Mouse (Mus musculus): Measurements from ENCODE around the gene Gm5134. TPM values are rescaled to one million over a fixed set of nuclear protein-coding genes. Genes with fewer than 3 reads are reported as not detected.

Gene Gm5134
- polyA plus RNA-seq, 1 experiment from 2014 or later, result not detected

- Histone ChIP-seq H3K27me3 (ENCODE audit: control insufficient read depth, insufficient read depth, low read length) (no peaks in the 10 kb centered on the region), H3K36me3 (ENCODE audit: control insufficient read depth, insufficient read depth, low read length) (no peaks in the 10 kb centered on the region; the same call in 1 of the 2 replicates), H3K4me3 (ENCODE audit: low read depth, low read length) (peak overlapping the region; percentile 89), H3K4me2 (ENCODE audit: low read depth, low read length, severe bottlenecking) (peak overlapping the region; percentile 85), H3K4me1 (replicated peaks; ENCODE audit: control insufficient read depth, insufficient read depth, low read length) (no peaks in the 10 kb centered on the region; the same call in 1 of the 2 replicates), H3K9me3 (ENCODE audit: control insufficient read depth, low read length) (no peaks in the 10 kb centered on the region), H3K9ac (ENCODE audit: low read length) (peak overlapping the region; percentile 97), H3K27ac (ENCODE audit: low read depth, low read length) (no peak overlapping the region)
- no peak for DNase-seq (ENCODE audit: low spot score)
- ATAC-seq (replicated peaks; ENCODE audit: low FRiP score), result peak; percentile 65; the same call in 1 of the 2 replicates
- WGBS, result 57% methylated on average over 14 of the region's 14 CpGs
These were observed 77.4 kb downstream of the Gm5134 start for GRCm38 (mm10) chr10:76031511-76032401.

DNA sequence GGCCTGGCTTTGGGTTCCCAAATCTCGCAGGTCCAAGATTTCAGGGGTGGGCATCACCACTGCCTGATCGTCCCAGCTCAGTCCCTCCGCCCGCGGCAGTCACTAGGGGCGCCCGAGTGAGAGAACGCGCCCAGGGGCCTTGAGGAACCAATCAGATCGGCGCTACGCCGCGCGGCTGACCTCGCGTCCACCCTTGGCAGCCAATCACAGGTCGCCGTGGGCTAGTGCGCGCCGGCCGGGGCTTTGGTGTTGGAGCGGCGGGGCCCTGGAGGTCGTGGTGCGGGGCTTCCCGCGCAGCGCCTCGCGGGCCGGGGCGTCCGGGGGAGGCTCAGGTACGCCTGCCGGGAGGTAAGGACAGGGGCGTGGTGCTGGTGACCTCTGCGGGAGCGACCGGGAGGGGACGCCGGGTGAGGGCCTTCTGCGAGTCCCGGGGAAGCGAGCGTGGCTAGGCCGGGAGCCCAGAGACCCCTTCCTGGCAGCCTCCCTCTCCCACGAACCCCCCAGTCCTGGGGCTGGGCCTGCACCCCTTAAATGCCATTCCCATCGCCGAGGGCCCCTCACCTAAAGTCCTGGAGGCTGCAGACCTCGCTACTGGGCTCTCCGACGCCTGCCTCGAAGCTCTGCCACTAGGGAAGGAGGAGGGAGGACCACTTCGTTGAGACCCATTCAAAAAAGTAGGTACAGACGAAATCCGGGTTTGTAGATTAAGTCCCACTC, 78.2 kb downstream of the Gm5134 start, which contains the start of gene Zfp280b:
Gene Zfp280b, plus strand, starts transcription at position 249 of the 717 bp plus-strand sequence.
- DNase-seq (ENCODE audit: low spot score), result peak; percentile 98
- Histone ChIP-seq H3K27ac (ENCODE audit: low read depth, low read length) (peak within 1 kb of the TSS; percentile 37; the same call in 1 of the 2 replicates), H3K27me3 (ENCODE audit: control insufficient read depth, insufficient read depth, low read length) (no peaks in the 10 kb centered on the region), H3K4me2 (ENCODE audit: low read depth, low read length, severe bottlenecking) (peak within 1 kb of the TSS; percentile 85), H3K9ac (ENCODE audit: low read length) (peak within 1 kb of the TSS; percentile 97), H3K36me3 (ENCODE audit: control insufficient read depth, insufficient read depth, low read length) (no peaks in the 10 kb centered on the region; the same call in 1 of the 2 replicates), H3K4me1 (replicated peaks; ENCODE audit: control insufficient read depth, insufficient read depth, low read length) (no peaks in the 10 kb centered on the region; the same call in 1 of the 2 replicates), H3K9me3 (ENCODE audit: control insufficient read depth, low read length) (no peaks in the 10 kb centered on the region), H3K4me3 (ENCODE audit: low read depth, low read length) (peak within 1 kb of the TSS; percentile 89)
- under 1% methylated on average over 55 of the region's 58 CpGs for WGBS
- peak; percentile 99 for ATAC-seq (replicated peaks; ENCODE audit: low FRiP score)

DNA sequence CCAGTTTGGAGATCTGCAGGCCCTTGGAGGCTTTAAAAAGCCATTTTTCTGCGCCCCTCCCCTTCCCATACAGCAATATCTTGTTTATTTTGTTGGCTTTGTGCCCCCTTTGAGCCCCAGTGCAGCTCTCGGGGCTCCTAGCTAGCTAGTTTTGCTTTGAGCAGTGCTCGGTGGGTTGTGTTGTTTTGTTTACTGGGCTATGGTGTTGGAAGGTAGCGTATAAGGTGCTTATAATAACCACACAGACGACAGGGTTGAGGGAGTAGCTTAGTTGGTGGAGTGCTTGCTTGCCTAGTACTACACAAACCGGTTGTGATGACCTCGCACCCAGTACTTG, 78.8 kb downstream of the Gm5134 start:
- no peak for DNase-seq (ENCODE audit: low spot score)
- peaks cover 3% of the 10 kb centered on the region; the same call in 1 of the 2 replicates for H3K36me3 ChIP-seq (ENCODE audit: control insufficient read depth, insufficient read depth, low read length)
- no peaks in the 10 kb centered on the region for H3K9me3 ChIP-seq (ENCODE audit: control insufficient read depth, low read length)
- peak overlapping the region; percentile 85 for H3K4me2 ChIP-seq (ENCODE audit: low read depth, low read length, severe bottlenecking)
- peak overlapping the region; percentile 89 for H3K4me3 ChIP-seq (ENCODE audit: low read depth, low read length)
- no peaks in the 10 kb centered on the region; the same call in 1 of the 2 replicates for H3K4me1 ChIP-seq (replicated peaks; ENCODE audit: control insufficient read depth, insufficient read depth, low read length)
- no peaks in the 10 kb centered on the region for H3K27me3 ChIP-seq (ENCODE audit: control insufficient read depth, insufficient read depth, low read length)
- H3K27ac ChIP-seq (ENCODE audit: low read depth, low read length), result no peak overlapping the region
- no peak for ATAC-seq (replicated peaks; ENCODE audit: low FRiP score)
- 25% methylated on average over 7 of the region's 7 CpGs for WGBS
- H3K9ac ChIP-seq (ENCODE audit: low read length), result peak overlapping the region; percentile 97

- Histone ChIP-seq H3K27me3 (ENCODE audit: control insufficient read depth, insufficient read depth, low read length) (no peaks in the 10 kb centered on the region), H3K9ac (ENCODE audit: low read length) (no peak overlapping the region), H3K27ac (ENCODE audit: low read depth, low read length) (no peak overlapping the region), H3K4me3 (ENCODE audit: low read depth, low read length) (no peak overlapping the region), H3K4me1 (replicated peaks; ENCODE audit: control insufficient read depth, insufficient read depth, low read length) (no peaks in the 10 kb centered on the region; the same call in 1 of the 2 replicates), H3K9me3 (ENCODE audit: control insufficient read depth, low read length) (no peaks in the 10 kb centered on the region), H3K4me2 (ENCODE audit: low read depth, low read length, severe bottlenecking) (no peak overlapping the region), H3K36me3 (ENCODE audit: control insufficient read depth, insufficient read depth, low read length) (peaks cover 13% of the 10 kb centered on the region)
- 97% methylated on average over 8 of the region's 8 CpGs for WGBS
- no peak for DNase-seq (ENCODE audit: low spot score)
- no peak for ATAC-seq (replicated peaks; ENCODE audit: low FRiP score)
These were observed 79.8 kb downstream of the Gm5134 start for GRCm38 (mm10) chr10:76034001-76034600.

GRCm38 (mm10) chr10:76035277-76035676, 81.0 kb downstream of the Gm5134 start:
- no peak for DNase-seq (ENCODE audit: low spot score)
- peaks cover 25% of the 10 kb centered on the region for H3K36me3 ChIP-seq (ENCODE audit: control insufficient read depth, insufficient read depth, low read length)
- no peak for ATAC-seq (replicated peaks; ENCODE audit: low FRiP score)
- H3K4me3 ChIP-seq (ENCODE audit: low read depth, low read length), result no peak overlapping the region
- H3K27me3 ChIP-seq (ENCODE audit: control insufficient read depth, insufficient read depth, low read length), result no peaks in the 10 kb centered on the region
- no peak overlapping the region for H3K9ac ChIP-seq (ENCODE audit: low read length)
- H3K27ac ChIP-seq (ENCODE audit: low read depth, low read length), result no peak overlapping the region
- H3K4me1 ChIP-seq (replicated peaks; ENCODE audit: control insufficient read depth, insufficient read depth, low read length), result no peaks in the 10 kb centered on the region; the same call in 1 of the 2 replicates
- H3K4me2 ChIP-seq (ENCODE audit: low read depth, low read length, severe bottlenecking), result no peak overlapping the region
- no peaks in the 10 kb centered on the region for H3K9me3 ChIP-seq (ENCODE audit: control insufficient read depth, low read length)

DNA sequence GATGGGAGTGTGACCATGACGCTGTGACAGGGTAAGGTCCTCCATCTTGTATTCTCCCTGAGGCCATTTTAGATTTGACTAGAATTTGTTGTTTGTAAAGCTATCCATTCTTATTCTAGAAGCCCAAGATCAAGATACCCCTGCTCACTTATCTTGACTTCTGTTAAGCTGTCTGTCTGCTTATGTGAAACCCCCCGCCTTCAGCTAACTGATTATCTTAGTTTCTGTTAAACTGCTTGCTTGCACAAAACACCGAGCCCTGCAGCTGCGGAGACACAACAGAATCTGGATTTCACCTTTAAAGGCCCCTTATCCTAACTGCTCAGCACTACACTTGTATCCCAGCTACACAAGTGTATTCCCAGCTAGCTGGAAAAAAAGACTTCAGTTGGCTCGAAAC, 82.6 kb downstream of the Gm5134 start:
- Histone ChIP-seq H3K9ac (ENCODE audit: low read length) (no peak overlapping the region), H3K4me3 (ENCODE audit: low read depth, low read length) (no peak overlapping the region), H3K27me3 (ENCODE audit: control insufficient read depth, insufficient read depth, low read length) (no peaks in the 10 kb centered on the region), H3K27ac (ENCODE audit: low read depth, low read length) (no peak overlapping the region), H3K9me3 (ENCODE audit: control insufficient read depth, low read length) (no peaks in the 10 kb centered on the region), H3K4me2 (ENCODE audit: low read depth, low read length, severe bottlenecking) (no peak overlapping the region), H3K36me3 (ENCODE audit: control insufficient read depth, insufficient read depth, low read length) (peaks cover 28% of the 10 kb centered on the region), H3K4me1 (replicated peaks; ENCODE audit: control insufficient read depth, insufficient read depth, low read length) (no peaks in the 10 kb centered on the region; the same call in 1 of the 2 replicates)
- DNase-seq (ENCODE audit: low spot score) (no peak), ATAC-seq (replicated peaks; ENCODE audit: low FRiP score) (no peak)
- WGBS, result 96% methylated on average over 5 of the region's 5 CpGs

- H3K9ac ChIP-seq (ENCODE audit: low read length), result no peak overlapping the region
- no peaks in the 10 kb centered on the region for H3K9me3 ChIP-seq (ENCODE audit: control insufficient read depth, low read length)
- no peak overlapping the region for H3K4me3 ChIP-seq (ENCODE audit: low read depth, low read length)
- 45% methylated on average over 5 of the region's 5 CpGs for WGBS
- ATAC-seq (replicated peaks; ENCODE audit: low FRiP score) (no peak), DNase-seq (ENCODE audit: low spot score) (no peak)
- no peak overlapping the region for H3K27ac ChIP-seq (ENCODE audit: low read depth, low read length)
- H3K4me2 ChIP-seq (ENCODE audit: low read depth, low read length, severe bottlenecking), result no peak overlapping the region
- peaks cover 3% of the 10 kb centered on the region for H3K36me3 ChIP-seq (ENCODE audit: control insufficient read depth, insufficient read depth, low read length)
- no peaks in the 10 kb centered on the region for H3K27me3 ChIP-seq (ENCODE audit: control insufficient read depth, insufficient read depth, low read length)
- no peaks in the 10 kb centered on the region for H3K4me1 ChIP-seq (replicated peaks; ENCODE audit: control insufficient read depth, insufficient read depth, low read length)
These were observed 91.0 kb downstream of the Gm5134 start for GRCm38 (mm10) chr10:76045343-76045742.

DNA sequence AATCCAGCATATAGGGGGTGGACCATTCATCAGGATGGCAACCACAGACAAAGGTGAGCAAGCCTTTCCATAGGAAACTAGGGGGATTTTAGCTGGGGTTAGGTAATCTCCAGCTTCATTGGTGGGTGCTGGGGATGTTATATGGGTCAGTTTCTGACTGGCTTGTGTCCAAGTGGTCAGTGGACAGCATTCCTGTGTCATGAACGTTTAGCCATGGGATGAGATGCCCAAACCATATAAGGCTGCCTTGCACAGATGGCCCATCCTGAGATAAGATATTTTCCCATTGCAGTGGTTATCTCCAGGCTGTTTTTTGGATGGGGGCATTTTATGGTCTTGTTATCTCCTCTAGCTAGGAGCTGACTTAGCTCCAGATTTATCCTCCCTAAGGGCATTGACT, 92.4 kb downstream of the Gm5134 start:
- H3K4me1 ChIP-seq (replicated peaks; ENCODE audit: control insufficient read depth, insufficient read depth, low read length), result no peaks in the 10 kb centered on the region
- no peaks in the 10 kb centered on the region for H3K27me3 ChIP-seq (ENCODE audit: control insufficient read depth, insufficient read depth, low read length)
- no peak for DNase-seq (ENCODE audit: low spot score)
- no peaks in the 10 kb centered on the region; the same call in 1 of the 2 replicates for H3K36me3 ChIP-seq (ENCODE audit: control insufficient read depth, insufficient read depth, low read length)
- no peak for ATAC-seq (replicated peaks; ENCODE audit: low FRiP score)
- no peak overlapping the region for H3K4me2 ChIP-seq (ENCODE audit: low read depth, low read length, severe bottlenecking)
- no peak overlapping the region for H3K4me3 ChIP-seq (ENCODE audit: low read depth, low read length)
- no peak overlapping the region for H3K9ac ChIP-seq (ENCODE audit: low read length)
- H3K27ac ChIP-seq (ENCODE audit: low read depth, low read length), result no peak overlapping the region
- no peaks in the 10 kb centered on the region for H3K9me3 ChIP-seq (ENCODE audit: control insufficient read depth, low read length)
- 72% methylated on average over 1 of the region's 1 CpGs for WGBS
